Mouse (Mus musculus): ENCODE measurements around the gene Gm48551.

GRCm38 (mm10) chr10:81423476-81424245, 39.4 kb downstream of the Gm48551 start:
- no peak for TF ChIP-seq CTCF (IDR thresholded peaks at IDR 0.05; ENCODE audit: extremely low read depth, insufficient read depth, low read length)
- no peak for TF ChIP-seq POLR2A (IDR thresholded peaks at IDR 0.05; ENCODE audit: extremely low read depth, insufficient read depth, low read length)
